Mouse (Mus musculus) hindbrain, postnatal 0 days (tissue): Measurements from ENCODE around the gene Chrdl2. TPM values are rescaled to one million over a fixed set of nuclear protein-coding genes. Genes with fewer than 3 reads are reported as not detected.
"Not testable (repeated sequence)": the region's sequence is repeated elsewhere in the genome, so short reads cannot be mapped to it uniquely, and the experiment has no call there.

ENCODE experiments used
- ATAC-seq: fragments of 200-750 bp; cut with Nextera tagmentation; 2 replicates; pipeline ENCODE4 v1.8.0; 2017; ENCODE audit warnings: mild to moderate bottlenecking, moderate TSS enrichment, moderate library complexity
- DNase-seq: peaks from one replicate; pipeline ENCODE4 v3.0.0-alpha.2; 2015; ENCODE audit warnings: low spot score
- H3K27ac ChIP-seq: fragments of 300-500 bp; sonication (generic); 2 replicates; pipeline ENCODE4 v1.5.1; 2014; ENCODE audit warnings: mild to moderate bottlenecking
- H3K27me3 ChIP-seq: fragments of 300-500 bp; sonication (generic); 2 replicates; pipeline ENCODE4 v1.6.1; 2014; ENCODE audit warnings: low read length, mixed read lengths; ENCODE audit not compliant: insufficient read depth
- H3K36me3 ChIP-seq: fragments of 300-500 bp; sonication (generic); 2 replicates; pipeline ENCODE4 v1.6.1; 2014; ENCODE audit warnings: low read length, mixed read lengths; ENCODE audit not compliant: insufficient read depth
- H3K4me1 ChIP-seq: fragments of 300-500 bp; sonication (generic); 2 replicates; pipeline ENCODE4 v1.6.1; 2014; ENCODE audit warnings: antibody characterized with exemption, low read length, mixed read lengths; ENCODE audit not compliant: insufficient read depth
- H3K4me2 ChIP-seq: fragments of 300-500 bp; sonication (generic); 2 replicates; pipeline ENCODE4 v1.6.1; 2014; ENCODE audit warnings: low read depth, mild to moderate bottlenecking, low read length, moderate library complexity, mixed read lengths
- H3K4me3 ChIP-seq: fragments of 300-500 bp; sonication (generic); 2 replicates; pipeline ENCODE4 v1.5.1; 2014; ENCODE audit warnings: low read length
- H3K9ac ChIP-seq: fragments of 300-500 bp; sonication (generic); replicated peaks from 2 replicates; pipeline ENCODE4 v1.6.1; 2014; ENCODE audit warnings: mild to moderate bottlenecking, low read length, moderate library complexity, mixed read lengths
- H3K9me3 ChIP-seq: fragments of 300-500 bp; sonication (generic); 2 replicates; pipeline ENCODE4 v1.6.1; 2016; ENCODE audit warnings: low read length, mixed read lengths
- CTCF ChIP-seq: IDR thresholded peaks from 2 replicates; pipeline ENCODE4 v1.5.1; 2016; ENCODE audit warnings: antibody characterized with exemption, control low read depth, low read depth
- WGBS: fragments of 180-500 bp; shearing (Covaris S2); extraction: QIAGEN DNeasy Blood & Tissue Kit; methylation state at CpG from one replicate; pipeline ENCODE4 v1.1.7; 2014; 5-methylcytosine and 5-hydroxymethylcytosine counted together
- polyA plus RNA-seq: library from polyadenylated mRNA; unstranded; fragments of >200 nt; fragmentation: Nextera tagmentation; extraction: Ambion mirVana; gene quantifications from 2 replicates; pipeline ENCODE4 v1.2.1, GENCODE M21; 2015
- total RNA-seq: library from RNA; depleted of rRNA; stranded (reverse); fragments of >200 nt; gene quantifications from 2 replicates; pipeline ENCODE4 v1.2.3, GENCODE M21; 2014; rRNA removed

Gene Chrdl2
- total RNA-seq (0.43 and 1.8 TPM in 2 replicates), polyA plus RNA-seq (1.8 and 2.2 TPM in 2 replicates)

DNA sequence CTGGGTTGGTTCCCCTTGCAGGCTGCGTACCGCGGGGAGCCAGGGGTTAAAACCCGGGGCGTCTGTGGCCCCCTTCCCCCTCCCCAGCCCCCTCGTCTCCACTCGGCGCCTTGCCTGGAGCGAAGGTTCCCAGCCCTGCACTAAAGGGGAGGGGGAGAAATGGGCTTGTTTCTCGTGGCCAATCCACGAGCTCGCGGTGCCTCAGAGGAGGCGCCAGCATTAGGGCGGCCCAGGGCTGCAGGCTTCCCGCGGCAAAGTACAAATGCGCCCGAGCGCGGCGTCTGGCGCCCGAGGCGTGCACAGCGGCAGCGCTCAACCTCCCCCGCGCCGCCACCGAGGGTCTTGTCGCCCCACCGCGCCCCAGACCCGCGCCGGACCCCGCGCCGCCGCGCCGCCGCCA is at the start of gene Chrdl2:
TSS of gene Chrdl2 (plus strand) at position 383 of the 400 bp plus-strand sequence.
- H3K4me1 ChIP-seq, result no peaks in the 10 kb centered on the region
- TF ChIP-seq CTCF, result no peak
- H3K9me3 ChIP-seq, result no peaks in the 10 kb centered on the region
- ATAC-seq (peak; percentile 90), DNase-seq (peak; percentile 77)
- H3K9ac ChIP-seq, result peak within 1 kb of the TSS; percentile 49
- peaks cover 36% of the 10 kb centered on the region for H3K27me3 ChIP-seq
- no peaks in the 10 kb centered on the region for H3K36me3 ChIP-seq
- peak within 1 kb of the TSS; percentile 52 for H3K4me3 ChIP-seq
- WGBS, result 0% methylated on average over 36 of the region's 44 CpGs
- H3K4me2 ChIP-seq, result peak within 1 kb of the TSS; percentile 96
- no peak within 1 kb of the TSS for H3K27ac ChIP-seq

DNA sequence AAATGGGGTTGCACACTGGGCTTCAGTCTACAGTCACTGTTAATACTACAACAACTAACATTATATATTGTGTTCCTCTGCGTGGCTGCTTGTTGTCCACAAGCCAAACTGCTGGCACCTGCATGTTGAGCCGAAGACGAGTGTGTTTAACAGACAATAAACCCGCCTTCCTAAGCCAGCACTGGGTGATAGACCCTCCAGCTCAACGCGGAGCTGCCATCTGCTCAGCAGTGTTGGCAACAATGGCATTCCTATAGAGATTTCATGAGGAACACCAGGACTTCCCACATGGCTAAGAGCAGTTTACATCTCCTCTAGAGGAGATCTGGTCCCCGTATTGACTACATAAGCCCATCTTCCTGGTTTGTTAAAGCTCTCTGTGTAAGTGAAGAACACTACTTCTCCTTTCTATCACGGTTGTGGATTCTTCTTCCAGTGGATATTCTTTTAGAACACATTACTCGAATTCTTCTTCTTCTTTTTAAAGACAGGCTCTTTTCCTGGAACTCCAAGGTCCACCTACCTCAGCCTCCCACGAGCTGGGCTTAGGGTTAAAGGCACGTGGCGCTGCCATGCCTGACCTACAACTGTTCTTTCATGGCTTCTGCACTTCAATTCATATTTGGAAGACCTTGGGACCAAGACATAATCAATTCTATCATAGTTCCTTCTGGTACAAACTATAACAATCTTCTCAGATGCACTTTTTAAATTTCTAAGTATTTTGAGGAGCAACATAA is 48.6 kb upstream of the Chrdl2 start:
- Histone ChIP-seq H3K9ac (no peak overlapping the region), H3K27ac (0 out of 2 replicates have a peak overlapping the region, but pooled peaks have one; percentile 12), H3K9me3 (no peaks in the 10 kb centered on the region), H3K4me2 (no peak overlapping the region), H3K36me3 (no peaks in the 10 kb centered on the region), H3K4me1 (no peaks in the 10 kb centered on the region; the same call in 1 of the 2 replicates), H3K4me3 (no peak overlapping the region), H3K27me3 (no peaks in the 10 kb centered on the region)
- ATAC-seq, result no peak
- 67% methylated on average over 12 of the region's 12 CpGs for WGBS
- no peak for TF ChIP-seq CTCF
- no peak for DNase-seq

DNA sequence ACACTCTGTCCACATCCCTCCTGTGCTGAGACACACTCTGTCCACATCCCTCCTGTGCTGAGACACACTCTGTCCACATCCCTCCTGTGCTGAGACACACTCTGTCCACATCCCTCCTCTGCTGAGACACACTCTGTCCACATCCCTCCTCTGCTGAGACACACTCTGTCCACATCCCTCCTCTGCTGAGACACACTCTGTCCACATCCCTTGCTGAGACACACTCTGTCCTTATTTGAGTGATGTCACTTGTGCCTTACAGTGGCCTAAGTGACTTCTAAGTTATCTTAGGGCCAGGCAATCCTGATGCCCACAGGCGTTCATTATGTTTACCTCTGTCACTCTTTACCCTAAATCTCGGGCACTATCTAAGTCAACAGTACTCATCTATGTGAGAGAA is 45.4 kb upstream of the Chrdl2 start:
- WGBS, result 86% methylated on average over 2 of the region's 2 CpGs
- H3K4me3 ChIP-seq, DNase-seq, H3K4me2 ChIP-seq, ATAC-seq, H3K27ac ChIP-seq, H3K27me3 ChIP-seq, H3K36me3 ChIP-seq, H3K9me3 ChIP-seq, H3K9ac ChIP-seq: not testable (repeated sequence)
- H3K4me1 ChIP-seq, result peaks cover 14% of the 10 kb centered on the region

- H3K4me1 ChIP-seq, result peaks cover 21% of the 10 kb centered on the region
- H3K36me3 ChIP-seq, result no peaks in the 10 kb centered on the region
- H3K4me3 ChIP-seq, result no peak overlapping the region
- ATAC-seq (no peak), DNase-seq (no peak)
- WGBS, result 91% methylated on average over 2 of the region's 2 CpGs
- no peak overlapping the region for H3K27ac ChIP-seq
- no peak overlapping the region for H3K4me2 ChIP-seq
- TF ChIP-seq CTCF, result no peak
- no peaks in the 10 kb centered on the region for H3K27me3 ChIP-seq
- H3K9me3 ChIP-seq, result no peaks in the 10 kb centered on the region
- H3K9ac ChIP-seq, result no peak overlapping the region
Observed at GRCm38 (mm10) chr7:99961518-99961917, 44.5 kb upstream of the Chrdl2 start.

DNA sequence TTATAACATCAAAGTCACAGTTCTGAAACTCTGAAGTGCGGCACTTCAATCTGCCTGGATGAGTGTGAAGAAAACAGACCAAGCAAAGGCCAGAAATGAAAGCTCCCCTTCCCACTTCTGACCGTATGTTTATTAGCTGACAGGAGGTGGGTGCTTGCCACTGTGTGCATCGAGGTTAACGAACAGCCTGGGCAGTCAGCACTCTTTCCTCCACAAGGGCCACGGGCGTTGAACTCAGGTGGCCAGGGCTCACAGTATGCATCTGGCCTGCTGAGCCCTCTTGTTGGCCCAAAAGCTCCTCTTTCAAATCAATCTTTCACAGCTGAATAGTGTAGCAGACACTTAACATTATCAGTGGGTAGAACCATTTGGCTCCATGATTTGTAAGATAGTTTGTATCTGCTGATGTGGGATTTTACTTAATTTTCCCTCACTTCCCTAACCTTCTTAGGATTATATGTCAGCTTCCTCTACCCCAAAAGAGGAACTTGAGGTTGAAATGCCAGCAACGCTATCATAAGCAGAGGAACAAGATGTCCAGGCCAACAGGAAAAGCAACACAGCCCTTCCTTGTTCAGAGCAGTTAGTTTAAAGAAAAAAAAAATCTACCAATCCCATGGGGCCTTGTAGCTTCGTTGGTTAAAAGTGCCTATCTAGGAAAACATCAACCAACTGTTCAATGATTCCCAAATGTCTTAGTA is 43.3 kb upstream of the Chrdl2 start:
- Histone ChIP-seq H3K4me3 (no peak overlapping the region), H3K9me3 (no peaks in the 10 kb centered on the region), H3K27me3 (no peaks in the 10 kb centered on the region), H3K36me3 (no peaks in the 10 kb centered on the region), H3K4me1 (peaks cover 21% of the 10 kb centered on the region), H3K27ac (peak overlapping the region; percentile 32; the same call in 1 of the 2 replicates), H3K4me2 (peak overlapping the region; percentile 3; the same call in 1 of the 2 replicates), H3K9ac (no peak overlapping the region)
- ATAC-seq (no peak), DNase-seq (no peak)
- TF ChIP-seq CTCF, result no peak
- WGBS, result 64% methylated on average over 8 of the region's 8 CpGs

DNA sequence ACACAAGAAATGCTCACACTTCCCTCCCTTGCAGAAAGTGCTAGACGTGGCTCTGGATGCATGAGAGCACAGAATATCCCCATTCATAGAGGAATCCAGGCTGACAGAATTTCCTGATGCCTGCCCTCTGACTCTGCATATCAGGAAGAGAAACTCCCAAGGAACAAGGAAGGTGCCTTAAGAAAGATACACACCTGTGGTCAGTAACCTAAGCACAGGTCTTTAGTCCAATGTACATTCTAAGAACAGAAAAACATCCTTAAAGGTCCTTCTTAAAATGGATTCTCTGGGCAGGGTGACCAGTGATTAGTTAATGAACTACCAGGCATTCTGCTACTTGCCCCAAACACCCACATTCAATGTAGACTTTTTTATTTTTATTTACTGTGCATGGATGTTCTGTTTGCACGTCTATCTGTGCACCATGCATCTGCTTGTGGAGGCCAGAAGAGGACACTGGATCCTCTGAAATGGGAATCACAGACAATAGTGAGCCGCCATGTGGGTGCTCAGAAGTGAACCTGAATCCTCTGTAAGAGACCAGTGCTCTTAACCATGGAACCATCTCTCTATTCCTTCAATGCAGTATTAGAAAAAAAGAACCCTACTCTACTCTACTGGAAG is 42.6 kb upstream of the Chrdl2 start:
- TF ChIP-seq CTCF, result no peak
- H3K4me3 ChIP-seq, result no peak overlapping the region
- WGBS, result 77% methylated on average over 3 of the region's 3 CpGs

More for the DNA sequence above, 42.6 kb upstream of the Chrdl2 start:
- DNase-seq (no peak), ATAC-seq (no peak)
- H3K36me3 ChIP-seq, result no peaks in the 10 kb centered on the region
- H3K4me2 ChIP-seq, result peak overlapping the region; percentile 3; the same call in 1 of the 2 replicates
- H3K4me1 ChIP-seq, result peaks cover 22% of the 10 kb centered on the region
- no peak overlapping the region for H3K9ac ChIP-seq
- H3K27ac ChIP-seq, result peak overlapping the region; percentile 32; the same call in 1 of the 2 replicates
- no peaks in the 10 kb centered on the region for H3K27me3 ChIP-seq
- H3K9me3 ChIP-seq, result no peaks in the 10 kb centered on the region
